Mouse (Mus musculus) midbrain, embryonic 11.5 days (tissue): ENCODE data around the gene Dnajc17. TPM values are rescaled to one million over a fixed set of nuclear protein-coding genes. Genes with fewer than 3 reads are reported as not detected.
A peak's percentile ranks its signal among the peaks of the same experiment; 100 is the strongest.

Source experiments
- ATAC-seq: fragments of 200-750 bp; cut with Nextera tagmentation; 2 replicates; pipeline ENCODE4 v1.8.0; 2017; ENCODE audit warnings: moderate TSS enrichment, moderate library complexity; ENCODE audit not compliant: low FRiP score
- DNase-seq: peaks from one replicate; pipeline ENCODE4 v3.0.0; 2015; ENCODE audit warnings: low spot score; ENCODE audit errors: missing footprints
- H3K27ac ChIP-seq: fragments of 300-500 bp; sonication (generic); 2 replicates; pipeline ENCODE4 v1.5.1; 2014; ENCODE audit warnings: low read depth, low read length
- H3K27me3 ChIP-seq: fragments of 300-500 bp; sonication (generic); 2 replicates; pipeline ENCODE4 v1.6.1; 2014; ENCODE audit warnings: mild to moderate bottlenecking, low read length, moderate library complexity, mixed read lengths; ENCODE audit not compliant: control insufficient read depth, insufficient read depth
- H3K36me3 ChIP-seq: fragments of 300-500 bp; sonication (generic); 2 replicates; pipeline ENCODE4 v1.6.1; 2014; ENCODE audit warnings: mild to moderate bottlenecking, low read length, moderate library complexity, mixed read lengths; ENCODE audit not compliant: control insufficient read depth, insufficient read depth
- H3K4me1 ChIP-seq: fragments of 300-500 bp; sonication (generic); 2 replicates; pipeline ENCODE4 v1.6.1; 2014; ENCODE audit warnings: low read length; ENCODE audit not compliant: control insufficient read depth, insufficient read depth
- H3K4me2 ChIP-seq: fragments of 300-500 bp; sonication (generic); 2 replicates; pipeline ENCODE4 v1.6.1; 2014; ENCODE audit warnings: mild to moderate bottlenecking, moderate library complexity
- H3K4me3 ChIP-seq: fragments of 300-500 bp; sonication (generic); 2 replicates; pipeline ENCODE4 v1.5.1; 2014; ENCODE audit warnings: low read depth, low read length
- H3K9ac ChIP-seq: fragments of 300-500 bp; sonication (generic); 2 replicates; pipeline ENCODE4 v1.6.1; 2014; ENCODE audit warnings: low read length
- H3K9me3 ChIP-seq: fragments of 300-500 bp; sonication (generic); 2 replicates; pipeline ENCODE4 v1.6.1; 2016; ENCODE audit warnings: low read length; ENCODE audit not compliant: control insufficient read depth
- WGBS: fragments of 180-500 bp; shearing (Covaris S2); extraction: QIAGEN DNeasy Blood & Tissue Kit; methylation state at CpG from one replicate; pipeline ENCODE4 v1.1.7; 2014; 5-methylcytosine and 5-hydroxymethylcytosine counted together
- polyA plus RNA-seq: library from polyadenylated mRNA; unstranded; fragments of >200 nt; fragmentation: Nextera tagmentation; extraction: Ambion mirVana; gene quantifications from 2 replicates; pipeline ENCODE4 v1.2.1, GENCODE M21; 2014

Dnajc17 gene
- polyA plus RNA-seq, 1 experiment from 2014 or later: 22.5 TPM

DNA sequence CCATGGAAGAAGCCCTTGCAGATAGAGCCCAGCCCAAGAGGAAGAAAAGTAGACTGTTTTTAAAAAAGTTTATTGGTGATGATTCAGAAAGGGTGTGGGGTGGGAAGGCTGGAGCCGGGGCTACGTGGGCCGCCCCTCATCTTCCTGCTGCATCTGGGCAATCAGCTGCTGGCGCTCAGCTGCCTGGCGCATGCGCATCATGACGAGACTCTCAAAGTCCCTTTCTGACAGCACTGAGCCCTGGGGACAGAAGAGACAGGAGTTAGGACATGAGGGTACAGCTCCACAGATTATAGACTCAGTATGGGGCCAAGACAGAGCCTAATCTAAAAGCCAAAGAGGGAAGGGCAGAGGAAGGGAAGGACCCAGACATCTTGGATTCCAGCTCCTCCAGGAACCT lies 36.1 kb downstream of the Dnajc17 start:
- Histone ChIP-seq H3K27me3 (peaks cover 9% of the 10 kb centered on the region), H3K4me2 (no peak overlapping the region), H3K36me3 (no peaks in the 10 kb centered on the region), H3K4me1 (peaks cover 12% of the 10 kb centered on the region), H3K9ac (peak overlapping the region; percentile 47), H3K9me3 (no peaks in the 10 kb centered on the region), H3K4me3 (no peak overlapping the region), H3K27ac (no peak overlapping the region)
- 94% methylated on average over 7 of the region's 7 CpGs for WGBS
- ATAC-seq (no peak), DNase-seq (peak; percentile 56)

GRCm38 (mm10) chr2:119171574-119171973 lies 37.0 kb downstream of the Dnajc17 start:
- Histone ChIP-seq H3K27me3 (peaks cover 18% of the 10 kb centered on the region), H3K36me3 (no peaks in the 10 kb centered on the region), H3K4me2 (no peak overlapping the region), H3K4me1 (peaks cover 20% of the 10 kb centered on the region), H3K4me3 (no peak overlapping the region), H3K27ac (no peak overlapping the region), H3K9me3 (no peaks in the 10 kb centered on the region), H3K9ac (no peak overlapping the region)
- no peak for DNase-seq
- WGBS: 82% methylated on average over 8 of the region's 8 CpGs
- ATAC-seq: no peak

GRCm38 (mm10) chr2:119170282-119170681 lies 38.3 kb downstream of the Dnajc17 start:
- Histone ChIP-seq H3K4me3 (no peak overlapping the region), H3K4me2 (no peak overlapping the region), H3K27ac (no peak overlapping the region), H3K27me3 (peaks cover 25% of the 10 kb centered on the region), H3K4me1 (peaks cover 21% of the 10 kb centered on the region), H3K9ac (no peak overlapping the region), H3K9me3 (no peaks in the 10 kb centered on the region), H3K36me3 (no peaks in the 10 kb centered on the region)
- 75% methylated on average over 2 of the region's 2 CpGs for WGBS
- peak; percentile 76 for DNase-seq
- no peak for ATAC-seq

GRCm38 (mm10) chr2:119167866-119168256 lies 40.7 kb downstream of the Dnajc17 start:
- peak overlapping the region; percentile 37 for H3K4me3 ChIP-seq
- peak overlapping the region; percentile 98 for H3K4me2 ChIP-seq
- WGBS: 2% methylated on average over 26 of the region's 26 CpGs
- peaks cover 25% of the 10 kb centered on the region for H3K27me3 ChIP-seq
- no peaks in the 10 kb centered on the region for H3K9me3 ChIP-seq
- no peaks in the 10 kb centered on the region for H3K36me3 ChIP-seq
- ATAC-seq (peak; percentile 35), DNase-seq (no peak)
- peaks cover 13% of the 10 kb centered on the region for H3K4me1 ChIP-seq
- H3K9ac ChIP-seq: peak overlapping the region; percentile 54
- no peak overlapping the region for H3K27ac ChIP-seq

GRCm38 (mm10) chr2:119166901-119167865 lies 41.4 kb downstream of the Dnajc17 start, which contains the start of gene Gchfr:
Gchfr (plus strand) TSS chr2:119167773.
- Histone ChIP-seq H3K9me3 (no peaks in the 10 kb centered on the region), H3K9ac (peak within 1 kb of the TSS; percentile 54), H3K36me3 (no peaks in the 10 kb centered on the region), H3K4me1 (peaks cover 11% of the 10 kb centered on the region), H3K4me2 (peak within 1 kb of the TSS; percentile 98), H3K4me3 (peak within 1 kb of the TSS; percentile 37), H3K27me3 (peaks cover 25% of the 10 kb centered on the region), H3K27ac (no peak within 1 kb of the TSS)
- 1% methylated on average over 60 of the region's 60 CpGs for WGBS
- peak; percentile 97 for DNase-seq
- ATAC-seq: peak; percentile 89

DNA sequence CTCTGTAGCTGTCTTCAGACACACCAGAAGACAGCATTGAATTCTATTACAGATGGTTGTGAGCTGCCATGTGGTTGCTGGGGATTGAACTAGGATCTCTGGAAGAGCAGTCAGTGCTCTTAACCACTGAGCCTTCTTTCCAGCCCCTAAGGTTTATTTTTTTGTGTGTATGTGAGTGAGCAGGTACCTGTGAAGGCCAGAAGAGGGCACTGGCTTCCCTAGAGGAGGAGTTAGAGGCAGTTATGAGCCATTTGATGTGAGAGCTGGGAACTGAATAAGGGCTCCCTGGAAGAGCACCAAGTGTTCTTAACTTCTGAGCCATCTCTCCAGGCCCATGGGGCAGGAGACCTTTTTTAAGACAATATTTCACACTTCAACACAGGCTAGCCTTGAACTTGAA lies 43.2 kb downstream of the Dnajc17 start:
- no peak for ATAC-seq

GRCm38 (mm10) chr2:119163999-119164398 lies 44.6 kb downstream of the Dnajc17 start:
- Histone ChIP-seq H3K36me3 (no peaks in the 10 kb centered on the region), H3K9me3 (no peaks in the 10 kb centered on the region), H3K4me2 (no peak overlapping the region), H3K4me1 (peaks cover 11% of the 10 kb centered on the region), H3K4me3 (no peak overlapping the region), H3K9ac (no peak overlapping the region), H3K27ac (no peak overlapping the region), H3K27me3 (peaks cover 23% of the 10 kb centered on the region)
- WGBS: 89% methylated on average over 4 of the region's 4 CpGs
- DNase-seq: no peak
- no peak for ATAC-seq

More for the DNA sequence above, 43.2 kb downstream of the Dnajc17 start:
- H3K9ac ChIP-seq: no peak overlapping the region
- no peak for DNase-seq
- H3K36me3 ChIP-seq: no peaks in the 10 kb centered on the region
- H3K4me1 ChIP-seq: peaks cover 11% of the 10 kb centered on the region
- H3K27ac ChIP-seq: no peak overlapping the region
- no peak overlapping the region for H3K4me2 ChIP-seq
- no peaks in the 10 kb centered on the region for H3K9me3 ChIP-seq
- H3K27me3 ChIP-seq: peaks cover 25% of the 10 kb centered on the region
- no peak overlapping the region for H3K4me3 ChIP-seq

GRCm38 (mm10) chr2:119163135-119163534 lies 45.5 kb downstream of the Dnajc17 start:
- no peak overlapping the region for H3K9ac ChIP-seq
- H3K9me3 ChIP-seq: no peaks in the 10 kb centered on the region
- H3K27me3 ChIP-seq: peaks cover 22% of the 10 kb centered on the region
- ATAC-seq (no peak), DNase-seq (peak; percentile 28)
- no peak overlapping the region for H3K27ac ChIP-seq
- no peaks in the 10 kb centered on the region for H3K36me3 ChIP-seq
- 73% methylated on average over 3 of the region's 3 CpGs for WGBS
- no peak overlapping the region for H3K4me2 ChIP-seq
- no peak overlapping the region for H3K4me3 ChIP-seq
- H3K4me1 ChIP-seq: peaks cover 11% of the 10 kb centered on the region

DNA sequence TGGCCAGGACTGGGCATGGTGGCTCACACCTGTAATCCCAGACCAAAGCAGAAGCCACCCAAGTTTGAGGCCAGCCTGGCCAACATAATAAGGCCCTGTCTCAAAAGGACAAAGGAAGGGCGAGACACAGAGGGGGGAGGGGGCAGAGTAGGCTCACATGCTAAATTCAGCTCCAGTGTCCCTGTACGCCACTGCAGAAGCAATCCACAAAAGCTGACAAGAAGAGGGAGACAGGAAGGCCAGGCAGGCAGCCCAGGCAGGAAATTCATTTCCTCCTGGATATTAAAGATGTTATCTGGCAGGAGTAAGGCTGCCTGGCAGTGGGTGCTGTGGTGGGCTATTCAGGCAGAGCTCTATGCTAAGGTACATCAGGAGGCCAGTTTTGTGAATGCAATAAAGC lies 47.3 kb downstream of the Dnajc17 start:
- no peaks in the 10 kb centered on the region for H3K9me3 ChIP-seq
- H3K4me2 ChIP-seq: no peak overlapping the region
- H3K4me3 ChIP-seq: no peak overlapping the region
- WGBS: 43% methylated on average over 2 of the region's 2 CpGs
- H3K36me3 ChIP-seq: no peaks in the 10 kb centered on the region
- DNase-seq (no peak), ATAC-seq (no peak)
- H3K9ac ChIP-seq: no peak overlapping the region
- peaks cover 6% of the 10 kb centered on the region for H3K27me3 ChIP-seq
- peaks cover 3% of the 10 kb centered on the region; the same call in 1 of the 2 replicates for H3K4me1 ChIP-seq
- no peak overlapping the region for H3K27ac ChIP-seq
